Mouse (Mus musculus) neural tube, embryonic 15.5 days (tissue): Measurements from ENCODE around the gene 9930104L06Rik. TPM values are rescaled to one million over a fixed set of nuclear protein-coding genes. Genes with fewer than 3 reads are reported as not detected.

ENCODE experiments used
- ATAC-seq: fragments of 200-750 bp; cut with Nextera tagmentation; 2 replicates; pipeline ENCODE4 v1.8.0; 2017; ENCODE audit warnings: mild to moderate bottlenecking, moderate TSS enrichment, moderate library complexity; ENCODE audit not compliant: low FRiP score
- H3K27ac ChIP-seq: fragments of 300-500 bp; sonication (generic); replicated peaks from 2 replicates; pipeline ENCODE4 v1.5.1; 2015; ENCODE audit warnings: mild to moderate bottlenecking, inconsistent platforms
- H3K27me3 ChIP-seq: fragments of 300-500 bp; sonication (generic); replicated peaks from 2 replicates; pipeline ENCODE4 v1.6.1; 2015; ENCODE audit warnings: inconsistent platforms
- H3K36me3 ChIP-seq: fragments of 300-500 bp; sonication (generic); 2 replicates; pipeline ENCODE4 v1.6.1; 2015; ENCODE audit warnings: inconsistent platforms
- H3K4me1 ChIP-seq: fragments of 300-500 bp; sonication (generic); 2 replicates; pipeline ENCODE4 v1.6.1; 2015; ENCODE audit warnings: inconsistent platforms
- H3K4me2 ChIP-seq: fragments of 300-500 bp; sonication (generic); 2 replicates; pipeline ENCODE4 v1.6.1; 2015; ENCODE audit warnings: inconsistent platforms, mild to moderate bottlenecking, moderate library complexity
- H3K4me3 ChIP-seq: fragments of 300-500 bp; sonication (generic); replicated peaks from 2 replicates; pipeline ENCODE4 v1.5.1; 2015; ENCODE audit warnings: mild to moderate bottlenecking, inconsistent platforms
- H3K9ac ChIP-seq: fragments of 300-500 bp; sonication (generic); replicated peaks from 2 replicates; pipeline ENCODE4 v1.6.1; 2015; ENCODE audit warnings: mild to moderate bottlenecking, inconsistent platforms
- H3K9me3 ChIP-seq: fragments of 300-500 bp; sonication (generic); replicated peaks from 2 replicates; pipeline ENCODE4 v1.6.1; 2016; ENCODE audit warnings: inconsistent platforms
- WGBS: fragments of 180-500 bp; shearing (Covaris S2); methylation state at CpG from one replicate; pipeline ENCODE4 v1.1.7; 2015; ENCODE audit warnings: mixed read lengths; 5-methylcytosine and 5-hydroxymethylcytosine counted together
- polyA plus RNA-seq: library from polyadenylated mRNA; unstranded; fragments of >200 nt; fragmentation: Nextera tagmentation; extraction: Ambion mirVana; gene quantifications from 2 replicates; pipeline ENCODE4 v1.2.1, GENCODE M21; 2015

9930104L06Rik gene
- polyA plus RNA-seq, 1 experiment from 2014 or later: 14.2 TPM

GRCm38 (mm10) chr4:124984871-124985670 is 48.2 kb downstream of the 9930104L06Rik start:
- no peak overlapping the region for H3K4me3 ChIP-seq
- no peak overlapping the region for H3K4me2 ChIP-seq
- peaks cover 47% of the 10 kb centered on the region for H3K4me1 ChIP-seq
- no peak overlapping the region for H3K27ac ChIP-seq
- H3K9me3 ChIP-seq: no peaks in the 10 kb centered on the region
- 8% methylated on average over 18 of the region's 18 CpGs for WGBS
- H3K27me3 ChIP-seq: peaks cover 84% of the 10 kb centered on the region
- no peak for ATAC-seq
- no peak overlapping the region for H3K9ac ChIP-seq
- H3K36me3 ChIP-seq: no peaks in the 10 kb centered on the region

DNA sequence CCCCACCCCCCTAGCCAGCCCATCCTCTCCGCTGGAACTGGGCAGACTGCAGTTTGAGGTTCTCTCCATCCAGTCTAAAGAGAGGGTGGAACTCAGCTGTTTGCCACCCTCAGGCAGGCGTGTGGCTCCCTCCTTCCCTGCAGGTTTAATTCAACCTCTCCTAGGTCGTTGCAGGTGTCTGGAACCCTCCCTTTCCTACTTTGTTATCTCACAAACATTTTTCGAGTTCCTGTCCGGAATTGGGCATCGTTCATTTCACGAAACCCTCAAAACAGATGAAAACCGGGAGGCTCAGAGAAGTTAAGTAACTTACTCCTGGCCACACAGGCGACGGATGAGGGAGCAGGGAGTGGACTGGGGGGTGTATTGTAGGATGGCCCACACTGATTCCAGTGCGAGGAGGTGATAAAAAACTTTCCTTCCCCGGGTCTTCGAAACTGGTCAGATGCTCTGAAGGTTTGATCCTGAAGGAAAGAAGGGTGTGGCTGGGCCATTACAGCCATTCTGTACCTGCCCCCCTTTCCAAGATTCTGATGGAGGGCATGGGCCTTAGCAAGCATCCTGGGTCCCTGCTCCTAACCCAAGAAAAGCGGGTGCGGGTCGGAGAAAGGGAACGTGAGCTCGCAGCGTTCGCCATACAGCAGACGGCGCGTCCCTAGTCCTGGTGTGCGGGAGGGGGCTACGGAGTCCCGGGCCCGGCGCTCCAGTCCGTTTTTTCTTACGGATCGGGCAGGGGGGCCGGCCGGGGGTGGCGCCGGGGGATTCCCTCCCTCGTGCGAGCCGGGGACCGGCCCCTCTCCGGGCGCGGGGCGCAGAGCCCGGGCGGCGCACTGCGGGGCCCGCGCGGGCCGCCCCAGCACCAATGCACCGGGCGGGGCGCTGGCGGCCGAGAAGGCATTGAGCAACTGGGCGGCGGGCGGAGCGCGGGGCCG is 49.1 kb downstream of the 9930104L06Rik start, which contains the start of gene Rspo1:
Gene Rspo1 (plus strand): TSS at position 760 of the 932 bp plus-strand sequence.
- H3K27ac ChIP-seq: no peak within 1 kb of the TSS
- H3K9ac ChIP-seq: peak within 1 kb of the TSS; percentile 10; the same call in 1 of the 2 replicates
- ATAC-seq: no peak
- 1% methylated on average over 42 of the region's 62 CpGs for WGBS
- peak within 1 kb of the TSS; percentile 59 for H3K4me2 ChIP-seq
- H3K4me1 ChIP-seq: peaks cover 50% of the 10 kb centered on the region
- H3K36me3 ChIP-seq: no peaks in the 10 kb centered on the region
- peak within 1 kb of the TSS; percentile 38 for H3K4me3 ChIP-seq
- no peaks in the 10 kb centered on the region for H3K9me3 ChIP-seq
- H3K27me3 ChIP-seq: peaks cover 93% of the 10 kb centered on the region

GRCm38 (mm10) chr4:124986739-124987710 is 50.2 kb downstream of the 9930104L06Rik start:
- H3K27ac ChIP-seq: no peak overlapping the region
- ATAC-seq: no peak
- H3K9me3 ChIP-seq: no peaks in the 10 kb centered on the region
- peak overlapping the region; percentile 10; the same call in 1 of the 2 replicates for H3K9ac ChIP-seq
- peaks cover 94% of the 10 kb centered on the region for H3K27me3 ChIP-seq
- peak overlapping the region; percentile 38 for H3K4me3 ChIP-seq
- 3% methylated on average over 50 of the region's 51 CpGs for WGBS
- H3K4me1 ChIP-seq: peaks cover 50% of the 10 kb centered on the region
- no peaks in the 10 kb centered on the region for H3K36me3 ChIP-seq
- peak overlapping the region; percentile 59 for H3K4me2 ChIP-seq

- H3K4me3 ChIP-seq: no peak overlapping the region
- peaks cover 50% of the 10 kb centered on the region for H3K4me1 ChIP-seq
- 11% methylated on average over 10 of the region's 10 CpGs for WGBS
- H3K9ac ChIP-seq: no peak overlapping the region
- H3K27ac ChIP-seq: no peak overlapping the region
- H3K4me2 ChIP-seq: no peak overlapping the region
- ATAC-seq: no peak
- no peaks in the 10 kb centered on the region for H3K36me3 ChIP-seq
- no peaks in the 10 kb centered on the region for H3K9me3 ChIP-seq
- H3K27me3 ChIP-seq: peaks cover 89% of the 10 kb centered on the region
Measured at GRCm38 (mm10) chr4:124987711-124988097, 50.9 kb downstream of the 9930104L06Rik start.

- Histone ChIP-seq H3K4me3 (no peak overlapping the region), H3K27me3 (peaks cover 85% of the 10 kb centered on the region), H3K36me3 (no peaks in the 10 kb centered on the region), H3K9ac (no peak overlapping the region), H3K4me2 (peak overlapping the region; percentile 40), H3K4me1 (peaks cover 50% of the 10 kb centered on the region), H3K27ac (no peak overlapping the region), H3K9me3 (no peaks in the 10 kb centered on the region)
- ATAC-seq: no peak
- WGBS: 19% methylated on average over 9 of the region's 9 CpGs
Measured at GRCm38 (mm10) chr4:124988382-124988781, 51.5 kb downstream of the 9930104L06Rik start.

DNA sequence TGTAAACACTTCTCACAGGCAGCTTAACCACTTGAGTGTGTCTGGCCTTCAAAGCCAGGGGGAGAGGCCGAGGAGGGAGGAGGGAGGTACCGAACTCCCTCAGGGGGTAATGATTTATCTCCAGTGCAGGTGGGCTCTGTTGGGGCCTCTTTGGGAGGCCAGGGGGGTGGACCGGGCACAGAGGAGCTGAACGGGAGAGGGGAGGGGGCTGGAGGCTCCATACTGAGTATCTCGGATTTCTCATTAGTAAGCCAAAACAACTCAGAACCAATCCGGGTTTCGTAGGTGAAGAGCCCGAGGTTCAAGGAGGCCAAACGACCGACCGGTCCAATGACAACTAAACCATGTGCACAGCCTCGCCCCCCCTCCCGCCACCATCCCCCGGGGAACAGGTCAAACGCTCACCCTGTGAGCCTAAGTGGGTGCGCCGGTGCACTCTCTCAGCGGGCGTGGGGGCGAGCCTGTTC is 53.0 kb downstream of the 9930104L06Rik start:
- peak overlapping the region; percentile 23; the same call in 1 of the 2 replicates for H3K4me2 ChIP-seq
- no peak overlapping the region for H3K4me3 ChIP-seq
- H3K9ac ChIP-seq: no peak overlapping the region
- ATAC-seq: no peak
- 3% methylated on average over 20 of the region's 20 CpGs for WGBS
- H3K36me3 ChIP-seq: no peaks in the 10 kb centered on the region
- H3K27ac ChIP-seq: no peak overlapping the region
- no peaks in the 10 kb centered on the region for H3K9me3 ChIP-seq
- H3K4me1 ChIP-seq: peaks cover 44% of the 10 kb centered on the region
- peaks cover 70% of the 10 kb centered on the region for H3K27me3 ChIP-seq

DNA sequence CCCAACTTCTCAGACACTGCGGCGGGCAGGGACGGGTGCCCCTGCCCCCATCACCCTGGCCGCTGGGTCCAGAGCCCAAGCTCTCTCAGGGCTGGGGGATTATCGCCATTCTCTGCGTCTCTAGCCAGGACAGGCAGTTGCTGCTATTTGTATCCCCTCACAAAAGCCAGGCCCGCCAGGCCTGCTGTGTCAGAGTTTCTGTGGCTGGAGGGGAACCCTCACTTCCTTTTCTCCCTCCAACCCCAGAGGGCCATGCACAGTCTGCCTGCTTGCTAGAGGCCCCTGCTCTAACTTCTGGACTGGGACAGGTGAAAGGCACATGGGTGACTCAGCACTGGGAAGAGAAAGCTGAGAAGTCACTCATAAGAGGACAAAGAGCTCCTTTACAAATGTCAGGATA is 53.5 kb downstream of the 9930104L06Rik start:
- H3K4me2 ChIP-seq: peak overlapping the region; percentile 23; the same call in 1 of the 2 replicates
- no peak for ATAC-seq

More for the DNA sequence above, 53.5 kb downstream of the 9930104L06Rik start:
- no peak overlapping the region for H3K27ac ChIP-seq
- no peaks in the 10 kb centered on the region for H3K36me3 ChIP-seq
- WGBS: 4% methylated on average over 7 of the region's 7 CpGs
- H3K9ac ChIP-seq: no peak overlapping the region
- H3K9me3 ChIP-seq: no peaks in the 10 kb centered on the region
- H3K4me1 ChIP-seq: peaks cover 42% of the 10 kb centered on the region
- H3K4me3 ChIP-seq: no peak overlapping the region
- peaks cover 66% of the 10 kb centered on the region for H3K27me3 ChIP-seq

Other genes with a start within 250 kb of the 9930104L06Rik start
- gene Utp11, start 243.4 kb upstream of the 9930104L06Rik start, polyA plus RNA-seq: 41.4 and 47.8 TPM in 2 replicates
- gene Fhl3, start 236.3 kb upstream of the 9930104L06Rik start, polyA plus RNA-seq: 1.8 and 3.3 TPM in 2 replicates
- gene Sf3a3, start 222.3 kb upstream of the 9930104L06Rik start, polyA plus RNA-seq: 88.4 and 105 TPM in 2 replicates
- gene Inpp5b, start 195.2 kb upstream of the 9930104L06Rik start, polyA plus RNA-seq: 20.6 and 24.9 TPM in 2 replicates
- gene Mtf1, start 134.9 kb upstream of the 9930104L06Rik start, polyA plus RNA-seq: 9.8 and 10.2 TPM in 2 replicates
- gene Yrdc, start 86.4 kb upstream of the 9930104L06Rik start, polyA plus RNA-seq: 43.2 and 44.9 TPM in 2 replicates
- 82.5 and 106 TPM in 2 replicates for gene 1110065P20Rik, start 85.9 kb upstream of the 9930104L06Rik start, polyA plus RNA-seq
- gene Maneal, start 74.9 kb upstream of the 9930104L06Rik start, polyA plus RNA-seq: 10.4 and 17.8 TPM in 2 replicates
- 9.4 and 13.7 TPM in 2 replicates for gene Epha10, start 56.1 kb upstream of the 9930104L06Rik start, polyA plus RNA-seq
- gene Cdca8, start 2.3 kb downstream of the 9930104L06Rik start, polyA plus RNA-seq: 22.1 and 51.7 TPM in 2 replicates
- gene Rspo1, start 49.4 kb downstream of the 9930104L06Rik start, polyA plus RNA-seq: 1.2 and 2.8 TPM in 2 replicates
- 88.6 and 91.7 TPM in 2 replicates for gene Gnl2, start 79.5 kb downstream of the 9930104L06Rik start, polyA plus RNA-seq
- 0.70 and 0.79 TPM in 2 replicates for gene Dnali1, start 128.7 kb downstream of the 9930104L06Rik start, polyA plus RNA-seq
- 24.1 and 24.3 TPM in 2 replicates for gene Snip1, start 129.6 kb downstream of the 9930104L06Rik start, polyA plus RNA-seq
- gene Meaf6, start 148.1 kb downstream of the 9930104L06Rik start, polyA plus RNA-seq: 141 and 164 TPM in 2 replicates
- gene Zc3h12a, start 190.8 kb downstream of the 9930104L06Rik start, polyA plus RNA-seq: 0.15 and 0.68 TPM in 2 replicates